Mouse (Mus musculus) cerebellum, adult 11 months (tissue): ENCODE data around the gene Opcml.

Source experiments
- DNase-seq: peaks from one replicate; pipeline ENCODE4 v3.0.0; 2022

Opcml gene

DNA sequence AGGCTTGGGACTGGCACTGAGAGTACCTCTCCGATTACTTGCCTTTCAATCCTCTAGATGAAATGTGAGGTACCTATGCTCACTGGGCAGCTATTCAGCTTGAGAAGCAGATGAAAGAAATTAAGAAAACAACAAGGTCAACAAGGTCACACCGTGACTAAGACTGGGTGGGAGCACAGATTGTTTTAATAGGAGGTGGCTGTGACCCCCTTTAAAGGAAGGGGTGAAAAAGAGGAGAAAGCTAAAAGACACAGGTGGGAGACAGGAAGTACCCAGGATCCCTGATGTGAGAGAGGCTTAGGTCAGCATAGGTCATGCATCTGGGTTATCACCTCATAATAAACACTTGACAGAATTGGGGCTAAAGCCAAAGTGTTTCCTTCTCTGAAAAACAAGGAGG, 1009.5 kb downstream of the Opcml start:
- no peak for DNase-seq

GRCm38 (mm10) chr9:28806666-28807065, 1016.1 kb downstream of the Opcml start:
- DNase-seq = no peak

- DNase-seq = no peak
Observed at GRCm38 (mm10) chr9:28822060-28822459, 1031.5 kb downstream of the Opcml start.

GRCm38 (mm10) chr9:28822466-28822865, 1031.9 kb downstream of the Opcml start:
- no peak for DNase-seq

DNA sequence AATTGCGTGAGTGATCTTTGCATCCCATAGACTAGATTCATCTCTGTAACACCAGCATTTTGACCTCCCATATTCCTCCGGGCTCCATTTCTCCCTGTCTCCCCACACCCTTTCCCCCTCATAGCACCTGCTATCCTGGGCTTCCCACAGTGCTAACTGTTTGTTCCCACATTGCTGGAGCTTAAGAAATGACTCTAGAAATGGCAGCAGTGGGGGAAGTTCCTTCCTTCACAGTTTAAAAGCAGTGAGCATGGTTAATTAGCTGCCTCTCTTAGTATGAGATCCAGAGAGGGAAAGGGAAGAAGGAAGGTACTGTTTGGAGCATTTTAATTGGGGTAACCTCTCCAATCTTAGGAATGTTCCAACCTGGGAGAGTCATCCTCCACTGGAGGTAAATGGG, 1035.2 kb downstream of the Opcml start:
- DNase-seq = no peak

DNA sequence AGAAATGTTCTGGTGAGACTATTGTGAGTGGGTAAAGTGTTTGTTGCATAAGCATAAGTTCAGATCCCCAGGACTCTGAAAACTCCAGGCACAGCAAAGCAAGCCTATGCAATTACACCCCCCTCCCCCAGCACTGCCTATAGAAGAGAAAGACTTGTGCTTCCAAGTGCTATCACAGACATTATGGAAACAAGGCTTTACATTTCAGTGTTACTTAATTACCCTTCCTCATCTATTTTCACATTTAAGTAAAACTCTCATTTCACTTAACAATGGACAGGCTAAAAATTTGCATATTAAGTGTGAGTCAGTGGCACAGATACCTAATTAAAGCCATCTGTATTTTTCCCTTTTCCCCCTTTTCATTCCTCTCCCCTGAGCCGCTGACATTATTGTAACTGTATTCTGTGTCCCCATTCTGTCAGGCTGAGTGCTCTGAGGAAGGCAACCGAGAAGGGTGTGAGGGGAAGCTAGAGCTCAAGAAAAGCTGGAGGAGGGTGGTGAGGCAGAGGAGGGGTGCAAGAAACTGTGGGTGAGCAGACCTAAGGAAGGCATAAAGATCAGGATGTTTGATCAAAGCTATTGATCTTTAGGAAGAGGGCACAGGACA, 1055.5 kb downstream of the Opcml start:
- no peak for DNase-seq

GRCm38 (mm10) chr9:28855826-28856225, 1065.3 kb downstream of the Opcml start:
- no peak for DNase-seq

DNA sequence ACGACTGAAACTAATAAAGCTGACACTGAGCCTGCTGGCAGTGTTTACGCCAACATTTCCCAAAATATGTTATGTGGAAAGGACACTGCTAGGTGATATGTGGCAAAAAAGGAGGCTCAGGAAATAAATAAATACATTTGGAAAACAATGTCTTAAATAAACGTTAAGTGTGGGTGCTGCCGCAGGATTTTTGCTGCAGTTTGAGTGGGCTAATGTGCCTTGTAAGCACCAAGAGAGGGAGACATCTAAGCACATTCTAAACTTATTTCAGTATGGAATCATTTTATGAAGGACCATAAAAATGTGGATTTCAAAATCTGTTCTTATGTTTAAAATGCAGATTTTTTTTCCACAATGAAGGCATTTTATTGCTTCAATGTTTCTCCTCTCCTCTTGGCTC, 1071.4 kb downstream of the Opcml start:
- DNase-seq = no peak

DNA sequence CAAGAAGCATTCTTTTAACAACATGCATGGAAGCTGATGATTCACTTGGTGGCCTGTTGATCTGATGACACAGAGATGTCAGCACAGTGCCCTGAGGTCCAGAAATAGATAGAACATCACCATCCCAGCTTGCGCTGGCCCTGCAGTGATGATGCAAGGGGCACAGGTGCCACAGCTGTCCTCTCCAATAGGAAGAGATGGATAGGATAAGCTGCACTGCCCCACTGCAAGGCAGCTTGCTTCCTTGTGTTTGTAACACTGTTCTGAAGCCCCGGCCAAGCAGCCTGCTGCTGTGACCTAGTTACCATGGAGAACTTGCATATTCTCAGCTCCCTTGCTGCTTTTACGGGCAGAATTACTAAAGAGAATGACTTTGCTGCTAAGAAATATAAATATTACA, 1076.7 kb downstream of the Opcml start:
- peak; percentile 48 for DNase-seq

DNA sequence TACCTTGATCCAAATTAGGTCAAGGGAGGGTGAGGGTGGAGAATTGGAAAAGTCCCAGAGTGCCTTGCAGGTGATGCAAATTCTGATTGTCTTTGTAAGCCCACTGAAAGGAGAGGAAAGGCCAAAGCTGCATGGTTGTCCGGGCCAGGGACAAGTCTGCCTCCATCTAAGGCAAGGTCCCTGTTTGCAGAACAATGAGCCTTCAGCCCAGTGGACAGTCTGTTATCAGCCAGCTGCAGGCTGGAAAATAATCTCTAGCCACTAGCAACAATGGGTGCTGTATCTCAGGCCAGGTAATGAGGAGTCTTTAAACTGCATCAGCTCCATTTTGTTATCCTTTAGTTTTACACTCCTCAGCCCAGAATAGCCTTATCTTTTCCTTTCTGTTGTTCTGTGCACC, 1079.9 kb downstream of the Opcml start:
- DNase-seq = no peak

DNA sequence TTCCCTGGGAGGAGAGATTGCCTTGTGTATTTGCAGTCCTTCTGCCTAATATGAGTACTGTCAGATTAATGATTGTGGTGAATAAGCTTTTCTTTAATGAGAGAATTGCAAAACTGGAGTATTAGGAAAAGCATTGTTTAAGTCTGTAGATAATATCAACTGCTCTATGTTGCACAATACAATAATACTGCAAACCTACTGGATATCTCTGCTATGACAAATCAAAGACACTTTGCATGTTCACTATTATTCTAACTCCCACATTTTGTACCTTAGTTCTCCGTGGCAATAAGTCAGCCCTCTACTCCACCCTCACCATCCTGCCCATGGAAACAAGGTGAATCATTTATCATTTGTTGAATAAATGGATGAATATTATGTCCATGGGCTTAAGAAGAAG, 1092.0 kb downstream of the Opcml start:
- DNase-seq = no peak

DNA sequence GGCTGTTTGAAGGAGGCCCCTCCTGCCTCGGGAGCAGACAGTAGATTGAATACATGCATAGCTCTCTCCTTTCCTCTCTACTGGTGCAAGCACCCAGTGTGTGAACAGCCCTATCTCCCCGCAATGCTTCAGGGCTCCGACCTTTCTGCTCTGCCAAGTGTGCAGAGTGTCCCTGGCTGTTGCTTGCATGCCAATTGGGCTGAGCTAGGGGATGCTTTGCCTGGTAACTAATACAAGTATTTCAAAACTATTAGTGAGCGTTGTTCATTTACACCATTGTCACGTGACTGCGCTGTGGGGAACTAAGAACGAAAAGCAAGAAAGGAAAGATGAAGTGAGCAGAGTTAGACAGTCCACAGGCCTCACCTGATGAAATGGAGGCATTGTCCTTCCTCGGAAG, 1101.0 kb downstream of the Opcml start:
- no peak for DNase-seq

DNA sequence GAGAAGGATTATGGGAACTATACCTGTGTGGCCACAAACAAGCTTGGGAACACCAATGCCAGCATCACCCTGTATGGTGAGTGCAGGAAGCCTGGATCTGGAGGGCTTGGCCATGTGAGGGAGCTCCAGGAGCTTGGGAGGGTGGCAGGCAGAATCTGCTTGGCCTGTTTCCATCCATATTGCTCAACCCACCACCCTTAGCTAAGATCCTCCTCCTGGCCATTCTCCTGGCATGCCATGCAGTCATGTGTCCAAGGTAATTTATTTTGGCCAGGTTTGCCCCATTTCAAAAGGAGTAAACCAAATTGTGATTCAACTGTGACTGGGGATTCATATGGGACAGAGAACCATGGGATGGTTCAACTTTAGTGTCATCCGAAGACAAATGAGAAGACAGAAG, 1112.7 kb downstream of the Opcml start:
- no peak for DNase-seq

DNA sequence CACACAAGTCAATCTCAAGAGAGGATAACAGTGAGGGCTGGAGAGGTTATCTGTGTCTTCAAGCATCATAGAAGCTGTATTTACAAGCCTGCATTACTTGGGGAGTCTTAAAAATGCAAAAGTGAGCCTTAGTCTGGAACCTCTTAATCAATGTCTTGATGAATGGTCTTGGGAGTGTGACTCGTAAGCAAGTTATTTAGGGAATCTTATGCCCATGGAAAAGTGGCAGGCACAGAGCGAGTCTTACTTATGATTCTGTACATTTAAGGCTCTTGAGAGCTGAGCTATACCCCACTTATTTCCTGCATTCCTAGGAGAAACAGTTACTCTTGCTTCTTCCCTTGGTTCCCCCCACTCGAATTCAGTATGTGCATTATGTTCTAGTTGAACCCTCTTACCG, 1119.2 kb downstream of the Opcml start:
- no peak for DNase-seq

- no peak for DNase-seq
Observed at GRCm38 (mm10) chr9:28911571-28912185, 1121.1 kb downstream of the Opcml start.

GRCm38 (mm10) chr9:28932069-28932468, 1141.5 kb downstream of the Opcml start:
- DNase-seq = no peak

- DNase-seq = no peak
Observed at GRCm38 (mm10) chr9:28937163-28937562, 1146.6 kb downstream of the Opcml start.

GRCm38 (mm10) chr9:28937980-28938379, 1147.4 kb downstream of the Opcml start:
- DNase-seq = peak; percentile 4

DNA sequence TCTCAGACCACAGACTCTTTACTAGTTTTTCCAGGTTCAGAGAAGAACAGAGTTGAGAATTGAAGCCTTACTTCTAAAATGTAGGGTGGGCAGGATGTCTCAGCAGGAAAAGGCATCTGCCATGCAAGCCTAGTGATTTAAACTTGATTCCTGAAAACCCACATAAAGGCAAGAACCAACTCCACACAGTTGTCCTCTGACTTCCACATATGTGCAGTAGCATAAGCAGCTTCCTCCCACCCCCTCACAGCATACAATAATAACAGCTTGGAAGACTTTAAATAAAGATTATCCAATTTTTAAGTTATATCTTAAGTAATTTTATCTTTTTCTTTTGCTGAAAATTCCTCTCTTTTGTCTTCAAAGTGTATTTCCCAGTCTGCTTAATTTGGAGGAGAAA, 1150.3 kb downstream of the Opcml start:
- no peak for DNase-seq

GRCm38 (mm10) chr9:28969455-28969854, 1178.9 kb downstream of the Opcml start:
- no peak for DNase-seq
